Mouse (Mus musculus) retina, postnatal 1 day (tissue): ENCODE results near the gene Perm1.

Experiments used
- DNase-seq: peaks from one replicate; pipeline ENCODE4 v3.0.0-alpha.2; 2012

The Perm1 gene

DNA sequence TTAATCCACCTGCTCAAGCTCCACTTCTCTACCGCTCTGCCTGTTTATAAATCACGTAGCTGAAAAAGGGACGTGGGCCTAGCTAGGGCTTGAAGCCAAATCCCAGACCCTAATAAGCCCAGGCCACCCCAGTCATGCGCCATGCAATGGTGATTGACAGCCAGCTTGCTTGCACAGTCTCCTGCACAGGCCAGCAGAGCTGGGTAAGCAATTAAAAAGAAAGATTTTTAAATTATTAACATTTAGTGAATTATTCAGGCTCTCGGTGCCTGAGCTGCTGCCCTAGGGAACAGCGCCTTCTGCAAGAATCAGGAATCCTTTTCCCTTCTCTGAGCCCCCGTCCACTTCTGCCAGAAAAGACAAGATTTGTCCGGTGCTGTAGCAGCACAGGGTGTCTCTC is 35.4 kb downstream of the Perm1 start:
- DNase-seq, result peak; percentile 37

GRCm38 (mm10) chr4:156252140-156252539 is 36.5 kb downstream of the Perm1 start:
- DNase-seq, result no peak

DNA sequence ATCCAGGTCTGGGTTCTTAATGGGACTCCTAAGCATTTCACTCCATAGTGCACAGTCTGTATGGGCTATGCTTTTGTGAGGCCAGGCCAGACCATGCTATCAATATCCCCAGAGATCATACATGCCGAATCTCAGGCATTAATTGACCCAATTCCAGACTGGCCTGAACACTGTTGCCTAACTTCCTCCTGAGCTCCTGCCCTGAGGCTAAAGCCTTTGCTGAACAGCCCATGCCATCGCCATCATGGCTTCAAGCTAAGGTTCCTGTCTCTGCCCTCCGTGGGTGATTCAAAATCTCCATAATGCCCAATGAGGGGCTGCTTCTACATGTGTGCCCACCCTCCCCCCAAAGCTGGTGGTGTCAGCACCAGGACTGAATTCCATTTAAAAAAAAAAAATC is 37.0 kb downstream of the Perm1 start:
- peak; percentile 35 for DNase-seq

GRCm38 (mm10) chr4:156253043-156253442 is 37.4 kb downstream of the Perm1 start:
- peak; percentile 15 for DNase-seq

- peak; percentile 63 for DNase-seq
Observed at GRCm38 (mm10) chr4:156254361-156255077, 38.9 kb downstream of the Perm1 start.

GRCm38 (mm10) chr4:156255078-156255839 is 39.6 kb downstream of the Perm1 start, which contains the start of gene Samd11:
Gene Samd11, minus strand, starts transcription at chr4:156255657.
- DNase-seq, result peak; percentile 86
